Mouse (Mus musculus): Measurements from ENCODE around the gene Atp13a5.

Gene Atp13a5

GRCm38 (mm10) chr16:29205581-29205980 lies 173.0 kb downstream of the Atp13a5 start:
- no peak for DNase-seq (ENCODE audit: low read depth in 1 of 2, low spot score in 2 of 2)

GRCm38 (mm10) chr16:29204875-29205274 lies 173.7 kb downstream of the Atp13a5 start:
- DNase-seq (ENCODE audit: low read depth in 1 of 2, low spot score in 2 of 2) = no peak

- no peak for DNase-seq (ENCODE audit: low read depth in 1 of 2, low spot score in 2 of 2)
Observed at GRCm38 (mm10) chr16:29201146-29201545, 177.4 kb downstream of the Atp13a5 start.

- DNase-seq (ENCODE audit: low read depth in 1 of 2, low spot score in 2 of 2) = no peak
Observed at GRCm38 (mm10) chr16:29198461-29198860, 180.1 kb downstream of the Atp13a5 start.

GRCm38 (mm10) chr16:29195156-29195555 lies 183.4 kb downstream of the Atp13a5 start:
- DNase-seq (ENCODE audit: low read depth in 1 of 2, low spot score in 2 of 2) = no peak

- no peak for DNase-seq (ENCODE audit: low read depth in 1 of 2, low spot score in 2 of 2)
Observed at GRCm38 (mm10) chr16:29193981-29194380, 184.6 kb downstream of the Atp13a5 start.

- DNase-seq (ENCODE audit: low read depth in 1 of 2, low spot score in 2 of 2) = no peak
Observed at GRCm38 (mm10) chr16:29192911-29193310, 185.6 kb downstream of the Atp13a5 start.
